Mouse (Mus musculus) brain, adult 2 months (tissue): ENCODE data around the gene Prg2.
A peak's percentile ranks its signal among the peaks of the same experiment; 100 is the strongest.

Experiments
- DNase-seq: peaks from one replicate; pipeline ENCODE4 v3.0.0; 2011; ENCODE audit warnings: low read depth, low spot score

The Prg2 gene

DNA sequence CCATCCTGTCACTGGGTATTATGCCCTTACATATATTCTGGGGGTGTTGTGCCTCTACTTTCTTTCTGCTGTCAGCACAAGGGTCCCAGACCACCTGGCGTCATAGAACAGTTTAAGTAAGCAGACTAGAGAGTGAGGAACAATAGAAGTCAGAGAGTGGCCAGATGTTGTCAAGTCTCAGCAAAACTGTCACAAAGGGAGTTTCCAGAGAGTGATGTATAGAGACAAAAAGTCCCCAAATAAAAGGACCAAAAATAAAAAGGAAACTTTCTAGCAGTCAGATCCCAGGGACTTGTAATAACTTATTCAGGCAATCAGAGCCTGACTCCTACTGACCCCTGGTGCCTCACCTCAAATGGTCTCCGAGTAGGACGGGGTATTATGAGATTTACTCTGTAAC is 18.4 kb upstream of the Prg2 start:
- DNase-seq, result no peak

DNA sequence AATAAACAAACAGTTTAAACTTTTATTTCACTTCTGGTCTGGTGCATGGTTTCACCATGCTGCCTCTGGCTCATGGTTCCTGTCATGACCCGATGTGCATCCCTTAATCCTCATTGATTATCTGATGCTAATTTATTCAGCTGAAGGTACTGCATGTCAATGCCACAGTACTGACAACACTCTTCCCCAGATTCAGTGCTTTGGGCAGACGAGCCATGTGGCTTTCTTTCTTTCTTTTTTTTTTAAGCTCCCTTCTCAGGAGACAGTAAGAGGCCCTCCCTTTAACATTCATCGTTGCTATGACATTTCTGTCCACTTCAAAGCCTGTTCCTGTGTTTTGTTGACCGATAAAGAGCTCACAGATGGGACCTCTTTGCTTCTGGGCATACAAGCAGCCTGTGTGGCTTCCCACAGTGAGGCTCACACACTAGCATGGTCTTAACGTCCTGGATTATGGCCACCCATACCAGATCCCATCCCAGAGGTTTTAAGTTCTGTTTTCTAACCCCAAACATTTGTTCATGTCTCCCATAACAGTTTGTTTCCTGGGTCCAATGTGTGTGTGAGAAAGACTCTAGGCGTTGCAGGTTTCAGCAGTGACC is 17.3 kb upstream of the Prg2 start:
- no peak for DNase-seq

DNA sequence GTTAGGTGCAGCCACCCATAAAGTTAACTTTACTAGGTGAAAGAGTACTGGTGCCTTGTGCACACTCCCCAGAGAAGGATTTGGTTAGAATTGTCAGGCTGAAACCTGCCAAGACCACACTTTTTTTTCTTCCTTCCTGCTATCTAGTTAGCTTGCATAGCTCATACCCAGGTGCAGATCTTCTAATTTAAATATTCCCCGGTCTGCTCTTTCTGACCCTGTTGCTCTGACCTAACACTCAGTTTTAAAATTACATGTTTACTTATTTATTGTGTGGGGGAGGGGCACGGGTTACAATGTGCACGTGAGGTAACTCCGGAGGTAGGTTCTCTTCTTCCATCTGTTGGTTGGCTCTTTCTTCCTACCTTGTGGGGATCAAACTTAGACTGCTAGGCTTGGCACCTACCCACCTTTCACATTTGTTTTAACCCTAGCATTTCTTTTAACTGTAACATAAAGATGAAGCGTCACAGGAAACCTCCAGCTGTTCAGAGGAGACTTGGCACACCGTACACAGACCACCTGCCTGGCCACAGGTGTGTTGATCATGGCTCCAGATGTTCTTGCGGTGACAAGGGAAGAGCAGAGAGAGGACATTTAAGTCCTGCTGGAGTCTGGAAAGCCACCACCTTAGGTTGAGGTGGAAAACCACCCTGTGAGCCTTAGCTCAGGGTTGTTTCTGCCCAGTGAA is 16.0 kb upstream of the Prg2 start:
- no peak for DNase-seq

DNA sequence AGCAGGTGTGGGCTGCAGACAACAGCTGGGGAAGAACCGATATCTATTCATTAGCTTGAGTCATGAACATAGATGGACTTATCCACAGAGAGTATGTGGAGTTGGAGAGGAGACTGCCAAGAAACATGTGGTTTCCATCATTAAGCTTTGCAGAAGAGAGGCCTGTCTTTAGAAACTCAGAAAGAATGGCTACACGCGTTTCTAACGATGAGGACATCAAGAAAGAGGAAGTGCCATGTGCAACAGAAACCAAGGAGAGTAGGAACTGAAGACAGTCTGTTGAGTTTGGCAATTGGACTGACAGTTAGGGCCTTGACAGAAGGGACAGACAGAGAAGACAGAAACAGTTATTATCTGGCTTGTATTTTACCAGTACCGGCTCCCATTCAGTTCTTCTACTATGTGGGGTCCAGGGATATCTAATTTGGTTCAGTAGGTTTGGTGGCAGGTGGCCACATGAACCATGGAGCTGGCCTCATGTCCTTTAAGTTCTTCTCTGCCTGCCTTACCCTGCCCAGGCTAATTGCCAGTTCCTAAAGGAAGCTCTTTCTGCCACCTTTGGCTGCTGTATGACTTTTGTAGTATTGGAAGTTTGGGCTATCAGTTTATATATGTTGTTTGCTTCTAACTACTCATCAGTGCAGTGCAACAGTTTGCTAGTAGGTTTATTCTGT is 12.8 kb upstream of the Prg2 start:
- DNase-seq, result no peak

DNA sequence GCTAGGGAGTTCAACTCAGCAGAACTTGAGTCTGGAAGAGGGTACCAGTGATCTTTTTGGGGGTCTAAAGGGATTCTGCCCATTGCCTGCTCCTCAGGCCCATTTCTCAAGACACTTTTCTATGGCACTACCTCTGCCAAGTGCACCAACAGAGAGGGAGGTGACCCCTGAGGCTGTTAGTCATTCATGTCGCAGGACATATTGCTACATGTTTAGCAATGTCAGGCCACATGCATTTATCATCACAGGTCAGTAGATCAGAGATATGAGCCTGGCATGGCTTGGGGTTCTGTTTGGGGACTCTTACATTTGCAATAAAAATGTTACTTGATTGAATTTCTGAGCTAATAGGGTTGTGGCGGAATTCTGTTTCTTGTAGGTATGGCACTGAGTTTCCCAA is 4.7 kb upstream of the Prg2 start:
- no peak for DNase-seq

DNA sequence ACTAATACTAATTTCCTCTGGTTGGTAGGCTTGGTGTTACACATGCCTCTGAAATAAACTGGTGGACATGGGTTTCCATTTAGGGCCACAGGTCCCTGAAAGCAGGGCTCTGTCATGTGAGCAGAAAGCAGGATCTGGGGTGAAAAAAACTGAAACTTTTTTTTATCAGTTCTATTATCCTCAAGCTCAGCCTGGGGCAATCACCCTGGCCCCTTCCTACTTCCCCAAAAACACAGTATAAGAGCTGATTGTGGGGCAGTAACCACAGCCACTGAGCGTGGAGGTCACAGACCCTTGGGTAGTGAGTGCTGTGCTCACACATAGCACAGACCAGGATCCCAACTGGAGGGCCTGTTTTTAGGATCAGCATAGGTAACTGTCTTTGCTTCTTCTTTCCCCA is 7.7 kb downstream of the Prg2 start, which contains the start of gene Prg3:
TSS of gene Prg3 (plus strand) at position 286 of the 400 bp plus-strand sequence.
- no peak for DNase-seq

DNA sequence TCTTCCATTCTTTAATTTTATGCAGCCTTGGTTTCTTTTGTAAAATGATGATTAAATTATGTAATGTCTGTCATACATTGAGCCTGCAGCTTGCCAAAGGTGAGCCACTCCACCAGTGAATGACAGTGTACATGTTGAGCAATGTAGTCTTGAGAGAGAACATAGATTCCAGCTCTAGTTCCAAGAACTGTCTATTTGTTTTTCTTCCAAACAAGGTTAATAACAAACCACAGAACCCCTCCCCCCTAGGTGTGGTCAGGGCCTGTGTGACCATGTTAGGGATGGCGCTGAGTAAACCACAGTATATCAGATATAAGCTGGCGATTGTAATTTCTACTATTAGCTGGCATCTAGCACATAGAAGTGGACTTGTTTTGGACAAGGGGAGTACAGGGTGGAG is 16.1 kb downstream of the Prg2 start:
- no peak for DNase-seq

DNA sequence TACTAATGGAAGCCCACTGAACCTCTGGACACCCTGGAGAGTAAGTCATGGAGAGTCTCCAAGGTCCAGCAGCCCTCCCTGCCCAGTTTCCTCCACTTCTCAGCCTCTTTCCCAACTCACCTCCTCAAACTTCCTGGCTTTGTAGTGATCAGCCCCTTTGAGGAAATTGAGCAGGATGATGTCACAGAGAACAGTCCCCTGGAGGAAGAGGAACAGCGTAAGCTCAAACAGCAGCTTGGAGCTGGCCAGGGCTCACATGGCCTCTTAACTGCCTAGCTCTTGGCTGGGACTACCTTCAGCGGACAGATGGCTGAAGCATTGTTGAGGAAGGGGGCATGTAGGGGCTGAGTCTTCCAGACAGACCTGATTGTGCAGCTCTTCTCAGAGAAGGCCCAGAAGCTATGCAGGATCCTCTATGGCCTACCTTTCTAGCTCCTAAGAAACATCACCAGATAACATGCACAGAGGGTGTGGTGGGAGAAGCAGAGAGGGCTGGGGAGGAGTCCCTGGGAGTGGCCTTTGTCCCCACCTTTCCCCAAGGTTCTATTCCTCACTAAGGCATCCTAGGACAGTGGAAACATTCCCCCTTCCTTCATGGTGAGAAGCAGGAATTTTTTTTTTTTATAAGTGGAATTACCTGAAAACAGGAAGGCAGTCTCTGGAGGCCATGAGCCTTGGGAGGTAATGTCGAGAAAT is 19.4 kb downstream of the Prg2 start:
- no peak for DNase-seq

DNA sequence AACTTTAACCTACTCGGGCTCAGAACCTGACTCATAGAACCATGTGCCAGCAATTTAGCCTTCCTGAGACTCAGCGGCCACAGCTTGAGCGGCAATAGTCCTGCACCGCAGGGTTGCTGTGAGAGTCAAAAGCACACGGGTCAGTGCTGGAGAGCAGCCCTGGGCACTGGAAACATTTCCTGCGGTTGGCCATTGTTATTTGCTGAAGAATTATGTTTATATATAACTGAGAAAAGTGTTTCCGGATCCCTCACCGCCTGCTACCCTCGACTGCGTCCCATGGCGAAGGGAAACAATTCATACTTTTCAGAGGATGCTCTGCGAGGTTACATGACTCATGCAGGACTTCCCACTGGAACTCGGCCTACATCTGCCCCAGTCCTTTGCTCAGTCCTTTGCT is 21.2 kb downstream of the Prg2 start:
- no peak for DNase-seq

DNA sequence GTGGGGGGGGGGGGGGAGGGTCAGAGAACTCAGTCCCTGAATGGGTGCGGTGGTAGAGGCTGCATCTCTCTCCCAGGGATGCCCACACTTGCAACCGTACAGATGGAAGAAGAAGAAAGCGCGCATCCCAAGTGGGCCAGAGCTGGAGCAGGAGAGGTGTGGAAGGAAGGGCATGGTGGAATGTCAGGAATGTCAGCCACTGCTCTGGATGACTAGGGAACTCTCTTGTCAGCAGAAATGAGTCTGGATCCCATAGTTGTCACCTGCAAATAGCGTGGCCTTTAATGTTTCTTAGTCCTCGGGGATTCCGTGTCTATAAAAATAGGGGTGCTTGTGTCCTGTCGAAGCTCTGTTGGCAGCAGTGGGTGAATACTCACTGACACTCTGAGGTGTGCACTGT is 22.3 kb downstream of the Prg2 start:
- DNase-seq, result no peak

DNA sequence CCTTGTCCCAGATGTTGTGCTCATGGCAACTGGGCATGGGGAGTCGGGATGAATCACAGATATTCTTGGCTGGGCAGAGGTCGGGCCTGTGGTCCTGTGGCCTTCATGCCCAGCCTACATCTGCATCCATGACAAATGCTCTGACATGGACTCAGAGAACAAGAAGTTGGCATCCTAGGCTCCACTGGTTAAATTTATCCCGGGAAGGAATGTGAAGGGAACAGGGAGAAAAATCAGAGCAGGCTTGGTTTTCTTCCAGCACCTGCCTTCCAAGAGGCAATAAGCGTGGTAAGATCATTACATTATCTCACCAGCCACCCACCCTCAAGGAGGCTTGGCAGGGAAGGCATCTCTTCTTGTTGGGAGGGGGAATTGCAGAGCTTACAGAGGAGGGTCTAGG is 24.1 kb downstream of the Prg2 start:
- DNase-seq, result peak; percentile 79

DNA sequence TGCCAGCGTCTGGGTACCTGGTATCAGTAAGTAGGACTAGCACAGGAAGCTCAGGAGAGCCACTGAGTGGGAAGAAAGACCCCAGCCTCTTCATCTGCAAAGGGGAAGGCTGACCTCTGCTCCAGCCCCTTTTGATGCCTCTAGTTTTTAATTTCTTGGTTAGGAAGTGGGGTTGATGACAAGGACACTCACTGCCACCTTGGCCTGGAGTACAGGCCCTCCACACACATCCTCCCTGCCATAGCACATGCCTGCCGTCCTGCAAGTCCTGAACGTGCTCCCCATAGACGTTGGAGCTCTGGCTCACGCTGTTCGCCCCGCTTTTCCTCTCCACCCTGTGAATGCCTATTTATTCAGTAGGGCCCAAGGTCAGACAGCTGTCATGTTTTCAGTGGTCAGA is 26.3 kb downstream of the Prg2 start:
- DNase-seq, result no peak

DNA sequence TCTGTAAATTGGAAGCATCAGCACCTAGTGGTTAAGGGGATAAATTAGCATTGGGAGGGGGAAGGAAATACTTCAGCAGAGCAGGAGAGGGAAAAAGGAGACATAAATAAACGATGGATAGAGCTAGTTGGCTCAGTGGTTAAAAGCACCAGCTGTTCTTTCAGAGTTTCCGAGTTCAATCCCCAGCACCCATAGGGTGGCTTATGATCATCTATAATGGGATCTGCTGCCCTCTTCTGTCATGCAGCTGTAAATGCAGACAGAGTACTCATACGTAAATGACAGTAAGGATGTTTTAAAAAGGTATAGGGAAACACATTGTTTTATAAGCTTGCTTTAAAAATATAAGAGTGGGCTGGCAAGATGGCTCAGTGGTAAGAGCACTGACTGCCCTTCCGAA is 27.5 kb downstream of the Prg2 start:
- DNase-seq, result peak; percentile 55

DNA sequence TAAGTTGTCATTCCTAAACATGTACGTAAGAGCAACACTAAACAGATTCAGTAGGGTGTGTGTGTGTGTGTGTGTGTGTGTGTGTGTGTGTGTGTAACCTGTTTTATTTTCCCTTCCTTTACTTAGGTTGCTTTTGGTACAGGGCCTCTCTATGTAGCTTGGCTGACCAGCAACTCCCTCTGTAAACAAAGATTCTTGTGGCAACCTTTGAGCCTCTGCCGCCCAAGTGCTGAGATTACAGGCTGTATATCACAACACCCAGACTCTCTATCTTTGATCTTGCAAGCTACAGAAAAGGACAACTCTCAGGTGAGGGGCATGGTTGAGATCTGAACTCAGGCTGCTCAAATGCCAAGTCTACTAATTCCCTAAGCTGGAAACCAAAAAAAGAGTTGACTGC is 29.0 kb downstream of the Prg2 start:
- DNase-seq, result no peak

DNA sequence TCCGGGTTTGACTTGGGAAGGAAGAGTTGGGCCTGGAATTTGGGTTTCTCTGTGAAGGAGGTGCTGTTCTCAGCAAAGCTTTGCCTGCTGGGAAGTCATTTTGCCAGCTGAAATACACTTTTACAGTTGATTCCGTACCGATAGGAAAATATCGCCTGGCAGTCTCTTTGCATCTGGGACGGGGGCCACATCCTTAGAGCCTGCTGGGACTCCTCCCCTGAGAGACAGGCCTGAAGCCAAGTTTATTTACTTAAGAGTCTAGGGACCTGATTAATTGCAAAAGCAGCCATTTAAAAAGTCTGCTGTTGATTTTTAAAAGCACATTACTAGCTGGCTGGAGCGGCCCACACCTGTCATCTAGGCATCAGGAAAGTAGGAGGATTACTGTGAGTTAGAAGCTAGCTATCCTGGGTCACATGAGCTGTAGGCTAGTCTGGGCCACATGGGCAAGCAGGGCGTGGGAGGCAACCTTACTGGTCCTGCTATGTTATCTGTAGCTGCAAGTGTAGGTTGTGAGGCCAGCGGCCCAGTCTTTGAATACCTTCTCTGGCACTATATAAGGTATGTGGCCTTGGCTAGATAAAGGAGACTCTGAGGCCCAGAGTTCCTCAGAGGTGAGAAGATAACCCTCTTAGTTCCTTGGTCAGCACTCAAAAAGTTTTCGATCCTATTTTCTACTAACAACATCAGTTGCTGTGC is 31.8 kb downstream of the Prg2 start:
- DNase-seq, result no peak

DNA sequence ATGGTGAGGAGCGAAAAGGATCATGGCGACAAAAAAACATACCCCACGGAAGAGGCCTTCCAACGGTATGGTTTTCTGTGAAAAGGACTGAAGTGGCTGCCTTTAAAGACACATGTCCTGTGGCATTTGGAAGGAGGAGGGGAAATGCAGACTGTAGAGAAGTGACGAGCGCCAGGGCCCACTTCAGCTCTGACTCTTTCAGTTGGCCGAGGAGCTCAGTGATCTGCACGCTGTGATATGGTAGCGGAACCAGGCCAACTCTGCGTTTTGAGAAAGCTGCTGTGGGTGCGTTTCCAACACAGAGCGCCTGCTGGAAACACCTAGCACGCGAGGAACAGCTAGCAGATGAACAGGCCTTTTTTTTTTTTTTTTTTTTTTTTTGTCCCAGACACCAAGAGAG is 32.4 kb downstream of the Prg2 start:
- DNase-seq, result peak; percentile 32

DNA sequence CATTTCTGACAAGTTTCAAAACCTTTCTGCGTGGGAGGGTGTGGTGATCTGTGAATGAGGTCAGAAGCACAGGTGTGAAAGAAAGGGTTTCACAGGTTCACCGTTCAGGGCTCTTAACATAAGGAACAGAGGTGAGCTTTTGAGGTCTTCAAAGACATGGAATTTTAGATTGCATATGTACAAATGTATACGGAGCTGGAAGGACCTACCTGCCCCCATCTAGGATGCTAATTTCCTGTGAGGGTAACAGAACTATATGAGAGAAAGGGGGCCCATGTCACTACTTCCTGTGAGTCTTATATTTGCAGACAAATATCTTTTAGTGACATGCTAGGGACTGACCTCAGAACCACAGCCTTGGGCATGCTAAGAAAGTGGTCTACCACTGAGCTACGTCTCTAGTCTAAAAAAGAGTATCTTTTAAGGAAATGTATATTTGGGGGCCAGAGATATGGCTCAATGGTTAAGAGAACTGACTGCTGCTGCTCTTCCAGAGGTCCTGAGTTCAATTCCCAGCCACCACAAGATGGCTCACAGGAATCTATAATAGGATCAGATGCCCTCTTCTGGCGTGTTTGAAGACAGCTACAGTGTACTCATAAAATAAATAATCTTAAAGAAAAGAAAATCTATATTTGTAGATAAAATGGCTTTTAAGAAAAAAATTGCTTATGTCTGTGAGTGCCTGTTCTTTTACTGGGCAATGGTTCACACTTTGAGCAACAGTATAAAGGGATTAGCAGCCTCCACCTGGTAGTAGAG is 33.7 kb downstream of the Prg2 start:
- no peak for DNase-seq

DNA sequence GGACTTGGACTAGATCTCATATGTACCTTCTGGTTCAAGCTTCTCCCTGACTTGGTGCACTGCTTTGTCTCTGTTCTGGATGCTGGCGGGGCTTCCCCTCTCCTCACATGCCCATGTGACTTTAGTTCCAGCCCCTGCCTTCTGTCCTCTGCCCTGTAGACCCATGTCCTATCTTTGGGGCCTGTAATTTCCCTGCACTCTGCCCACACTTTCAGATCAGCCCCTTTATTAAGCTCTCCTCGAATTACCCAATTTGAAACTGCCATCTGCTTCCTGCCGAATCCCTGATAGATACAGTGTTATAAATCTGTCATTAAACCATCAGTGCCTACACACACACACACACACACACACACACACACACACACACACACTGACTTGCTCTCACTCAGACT is 34.3 kb downstream of the Prg2 start:
- peak; percentile 25 for DNase-seq

DNA sequence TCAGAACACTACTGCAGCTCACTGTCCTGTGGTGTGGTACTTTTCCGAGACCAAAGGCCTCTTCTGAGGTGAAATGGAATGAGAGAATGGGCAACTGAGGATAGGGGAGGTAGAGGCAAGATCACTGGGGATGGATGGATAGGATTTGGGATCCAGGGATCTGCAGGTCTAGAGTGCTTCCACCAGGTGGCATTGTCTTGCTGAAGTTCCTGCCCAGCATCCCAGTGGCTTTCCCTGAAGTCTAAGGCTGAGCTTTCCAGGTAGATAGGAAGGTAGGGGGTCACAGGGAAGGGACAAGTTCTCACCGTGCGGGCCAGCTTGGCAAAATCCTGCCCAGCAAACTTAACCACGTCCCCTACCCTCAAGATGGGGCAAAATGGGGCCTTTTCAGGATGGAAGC is 41.8 kb downstream of the Prg2 start:
- DNase-seq, result peak; percentile 72

DNA sequence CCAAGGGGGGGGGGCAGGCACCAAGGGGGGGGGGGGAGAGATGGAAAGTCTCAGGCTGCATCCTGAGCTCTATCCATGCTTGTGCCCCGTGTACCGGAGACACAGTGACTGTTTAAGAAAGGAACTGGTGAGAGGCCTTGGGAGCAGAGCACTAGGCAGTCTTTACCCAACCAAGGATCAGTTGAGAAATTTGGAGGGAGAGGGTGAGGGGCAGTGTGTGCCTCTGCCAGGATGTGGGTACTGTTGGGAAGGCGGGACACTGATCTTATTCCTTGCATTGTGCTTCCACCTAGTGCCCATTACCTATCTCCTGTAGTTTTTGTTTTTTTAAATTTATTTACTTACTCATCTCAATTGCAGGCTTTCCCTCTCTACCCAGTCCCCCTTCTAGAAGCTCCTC is 45.9 kb downstream of the Prg2 start:
- no peak for DNase-seq

DNA sequence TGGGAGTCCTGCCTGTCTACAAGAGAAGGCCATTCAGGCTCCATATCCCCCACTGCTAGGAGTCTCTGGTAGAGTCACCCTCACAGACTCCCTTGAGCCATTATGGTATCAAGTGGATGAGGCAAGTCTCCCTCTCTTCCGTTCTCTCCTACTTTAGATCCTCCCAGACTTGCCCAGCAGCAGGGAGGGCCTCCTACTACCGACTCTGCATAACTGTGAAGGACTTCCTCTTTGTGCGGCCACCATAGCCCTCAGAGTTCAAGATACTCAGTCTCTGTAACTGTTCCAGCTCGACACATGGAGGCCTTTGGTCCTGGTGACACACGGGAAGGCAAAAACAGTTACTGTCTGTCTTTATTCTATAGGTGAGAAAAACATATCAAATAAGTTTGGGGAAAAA is 47.0 kb downstream of the Prg2 start:
- no peak for DNase-seq
